Mouse (Mus musculus) embryonic facial prominence, embryonic 11.5 days (tissue): Measurements from ENCODE around the gene Tspan31. TPM values are rescaled to one million over a fixed set of nuclear protein-coding genes. Genes with fewer than 3 reads are reported as not detected.

Source experiments
- ATAC-seq: fragments of 200-750 bp; cut with Nextera tagmentation; replicated peaks from 2 replicates; pipeline ENCODE4 v1.8.0; 2017; ENCODE audit warnings: low read depth; ENCODE audit not compliant: insufficient number of reproducible peaks, low FRiP score, low TSS enrichment
- DNase-seq: peaks from one replicate; pipeline ENCODE4 v3.0.0-alpha.2; 2015; ENCODE audit warnings: low spot score
- H3K27ac ChIP-seq: fragments of 300-500 bp; sonication (generic); replicated peaks from 2 replicates; pipeline ENCODE4 v1.5.1; 2014; ENCODE audit warnings: mild to moderate bottlenecking, low read depth, low read length, control low read depth
- H3K27me3 ChIP-seq: fragments of 300-500 bp; sonication (generic); 2 replicates; pipeline ENCODE4 v1.6.1; 2014; ENCODE audit warnings: mild to moderate bottlenecking, low read length, moderate library complexity, mixed read lengths; ENCODE audit not compliant: control insufficient read depth, insufficient read depth
- H3K36me3 ChIP-seq: fragments of 300-500 bp; sonication (generic); replicated peaks from 2 replicates; pipeline ENCODE4 v1.6.1; 2014; ENCODE audit warnings: low read depth, mild to moderate bottlenecking, low read length, moderate library complexity, mixed read lengths; ENCODE audit not compliant: control insufficient read depth, insufficient read depth
- H3K4me1 ChIP-seq: fragments of 300-500 bp; sonication (generic); 2 replicates; pipeline ENCODE4 v1.6.1; 2014; ENCODE audit warnings: low read length, mixed read lengths; ENCODE audit not compliant: control insufficient read depth, insufficient read depth
- H3K4me2 ChIP-seq: fragments of 300-500 bp; sonication (generic); 2 replicates; pipeline ENCODE4 v1.6.1; 2014; ENCODE audit warnings: low read depth, mild to moderate bottlenecking, control low read depth, low read length, moderate library complexity
- H3K4me3 ChIP-seq: fragments of 300-500 bp; sonication (generic); 2 replicates; pipeline ENCODE4 v1.5.1; 2014; ENCODE audit warnings: low read depth, low read length, control low read depth
- H3K9ac ChIP-seq: fragments of 300-500 bp; sonication (generic); replicated peaks from 2 replicates; pipeline ENCODE4 v1.6.1; 2014; ENCODE audit warnings: mild to moderate bottlenecking, control low read depth, low read length
- H3K9me3 ChIP-seq: fragments of 300-500 bp; sonication (generic); replicated peaks from 2 replicates; pipeline ENCODE4 v1.6.1; 2016; ENCODE audit warnings: mild to moderate bottlenecking, low read length, inconsistent platforms, mixed read lengths; ENCODE audit not compliant: control insufficient read depth
- WGBS: fragments of 180-500 bp; shearing (Covaris S2); extraction: QIAGEN DNeasy Blood & Tissue Kit; methylation state at CpG from one replicate; pipeline ENCODE4 v1.1.7; 2014; 5-methylcytosine and 5-hydroxymethylcytosine counted together
- polyA plus RNA-seq: library from polyadenylated mRNA; unstranded; fragments of >200 nt; fragmentation: Nextera tagmentation; extraction: Ambion mirVana; gene quantifications from 2 replicates; pipeline ENCODE4 v1.2.1, GENCODE M21; 2014

Gene Tspan31
- polyA plus RNA-seq, 1 experiment from 2014 or later = 83.4 TPM

DNA sequence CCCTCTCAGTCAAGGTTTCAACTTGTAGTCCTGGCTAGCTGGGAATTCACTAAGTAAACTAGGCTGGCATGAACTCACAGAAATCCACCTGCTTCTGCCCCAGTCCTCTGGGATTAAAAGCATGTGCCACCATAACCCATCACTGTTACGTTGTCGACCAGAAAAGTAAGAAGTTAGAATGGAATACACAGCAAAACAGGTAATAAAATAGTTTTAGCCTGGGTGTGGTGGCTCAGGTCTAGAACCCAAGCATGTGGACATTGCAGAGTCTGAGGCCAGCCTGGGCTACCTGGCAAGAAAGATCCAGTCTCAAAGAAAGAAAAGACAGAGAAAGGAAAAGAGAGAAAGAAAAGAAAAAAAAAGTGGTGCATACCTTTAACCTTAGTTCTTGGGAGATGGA is 8.6 kb downstream of the Tspan31 start:
- 67% methylated on average over 2 of the region's 2 CpGs for WGBS
- no peak overlapping the region for H3K4me2 ChIP-seq
- no peak overlapping the region for H3K4me3 ChIP-seq
- no peak for DNase-seq
- H3K27ac ChIP-seq = no peak overlapping the region
- H3K9me3 ChIP-seq = no peaks in the 10 kb centered on the region
- no peak overlapping the region for H3K9ac ChIP-seq
- peaks cover 16% of the 10 kb centered on the region for H3K36me3 ChIP-seq
- ATAC-seq = no peak
- H3K27me3 ChIP-seq = peaks cover 12% of the 10 kb centered on the region
- H3K4me1 ChIP-seq = peaks cover 2% of the 10 kb centered on the region; the same call in 1 of the 2 replicates

- Histone ChIP-seq H3K4me3 (no peak overlapping the region), H3K27ac (no peak overlapping the region)
Measured at GRCm38 (mm10) chr10:127061085-127061484, 9.0 kb downstream of the Tspan31 start.

GRCm38 (mm10) chr10:127059968-127060916 is 9.8 kb downstream of the Tspan31 start, which contains the start of gene March9:
Gene March9, minus strand, starts transcription at chr10:127060184.
- H3K4me1 ChIP-seq = 0 out of 2 replicates have a peak, but pooled peaks cover 2% of the 10 kb centered on the region

More at GRCm38 (mm10) chr10:127061085-127061484, 9.0 kb downstream of the Tspan31 start:
- 36% methylated on average over 5 of the region's 5 CpGs for WGBS
- peaks cover 13% of the 10 kb centered on the region for H3K36me3 ChIP-seq
- H3K9me3 ChIP-seq = no peaks in the 10 kb centered on the region
- ATAC-seq (no peak), DNase-seq (no peak)
- H3K4me2 ChIP-seq = no peak overlapping the region
- 0 out of 2 replicates have a peak, but pooled peaks cover 2% of the 10 kb centered on the region for H3K4me1 ChIP-seq
- H3K27me3 ChIP-seq = peaks cover 12% of the 10 kb centered on the region
- H3K9ac ChIP-seq = no peak overlapping the region

GRCm38 (mm10) chr10:127059174-127059967 is 10.7 kb downstream of the Tspan31 start:
- H3K9ac ChIP-seq = peak overlapping the region; percentile 84
- ATAC-seq (0 out of 2 replicates have a peak, but pooled peaks have one; percentile 1), DNase-seq (peak; percentile 34)
- H3K27ac ChIP-seq = peak overlapping the region; percentile 56; the same call in 1 of the 2 replicates
- 0 out of 2 replicates have a peak, but pooled peaks cover 2% of the 10 kb centered on the region for H3K4me1 ChIP-seq
- peak overlapping the region; percentile 85 for H3K4me3 ChIP-seq
- no peaks in the 10 kb centered on the region for H3K9me3 ChIP-seq
- peak overlapping the region; percentile 98 for H3K4me2 ChIP-seq
- under 1% methylated on average over 42 of the region's 92 CpGs for WGBS
- peaks cover 4% of the 10 kb centered on the region for H3K36me3 ChIP-seq
- H3K27me3 ChIP-seq = peaks cover 12% of the 10 kb centered on the region

More at GRCm38 (mm10) chr10:127059968-127060916, 9.8 kb downstream of the Tspan31 start, which contains the start of gene March9:
- no peaks in the 10 kb centered on the region for H3K9me3 ChIP-seq
- peak within 1 kb of the TSS; percentile 85 for H3K4me3 ChIP-seq
- H3K27ac ChIP-seq = peak within 1 kb of the TSS; percentile 56; the same call in 1 of the 2 replicates
- 1% methylated on average over 67 of the region's 72 CpGs for WGBS
- peak; percentile 81 for DNase-seq
- peak within 1 kb of the TSS; percentile 98 for H3K4me2 ChIP-seq
- ATAC-seq = peak; percentile 3; the same call in 1 of the 2 replicates
- H3K27me3 ChIP-seq = peaks cover 12% of the 10 kb centered on the region
- peaks cover 8% of the 10 kb centered on the region for H3K36me3 ChIP-seq
- H3K9ac ChIP-seq = peak within 1 kb of the TSS; percentile 84

DNA sequence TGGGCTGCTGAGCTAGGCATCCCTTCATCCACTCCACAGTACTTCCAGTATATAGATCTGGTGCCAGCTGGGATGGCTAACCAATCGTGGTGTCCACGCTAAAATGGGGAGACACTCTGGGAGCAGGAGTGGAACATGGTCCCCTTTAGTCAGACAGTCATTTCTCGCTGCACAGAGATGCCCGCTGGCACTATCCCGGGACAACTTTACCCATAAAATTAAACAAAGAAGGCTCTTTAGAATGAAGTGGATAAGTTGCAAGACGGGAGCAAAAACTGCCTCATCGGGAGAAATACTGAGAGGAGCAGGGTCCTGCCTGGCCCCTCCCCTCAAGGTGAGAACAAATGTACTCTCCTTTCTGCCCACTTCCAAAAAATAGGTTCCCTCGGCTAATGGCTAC is 11.4 kb downstream of the Tspan31 start:
- Histone ChIP-seq H3K4me2 (peak overlapping the region; percentile 98), H3K4me3 (peak overlapping the region; percentile 85), H3K27ac (no peak overlapping the region), H3K9ac (peak overlapping the region; percentile 4; the same call in 1 of the 2 replicates), H3K27me3 (peaks cover 12% of the 10 kb centered on the region), H3K4me1 (0 out of 2 replicates have a peak, but pooled peaks cover 2% of the 10 kb centered on the region), H3K9me3 (no peaks in the 10 kb centered on the region), H3K36me3 (peaks cover 4% of the 10 kb centered on the region)
- no peak for ATAC-seq
- DNase-seq = no peak
- 14% methylated on average over 8 of the region's 8 CpGs for WGBS

DNA sequence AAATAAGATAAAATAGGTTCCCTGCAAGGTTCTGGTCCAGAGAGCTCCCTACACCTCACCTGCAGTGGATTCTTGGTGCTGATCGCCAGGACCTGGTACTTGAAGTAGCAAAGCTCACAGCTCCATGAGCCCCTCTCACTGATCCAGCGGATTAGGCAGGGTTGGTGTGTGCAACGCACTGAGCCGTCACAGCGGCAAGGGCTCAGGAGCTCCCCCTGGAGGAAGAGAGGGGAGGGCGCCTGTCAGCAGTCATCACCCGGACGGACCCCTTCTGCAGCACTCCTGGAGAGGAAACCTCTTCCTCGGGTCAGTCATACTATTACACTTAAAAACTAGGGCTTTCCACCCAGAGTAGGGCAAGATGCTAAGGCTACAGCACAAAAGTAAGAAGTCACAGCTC is 11.9 kb downstream of the Tspan31 start:
- H3K9me3 ChIP-seq = no peaks in the 10 kb centered on the region
- H3K4me3 ChIP-seq = peak overlapping the region; percentile 85
- peaks cover 4% of the 10 kb centered on the region for H3K36me3 ChIP-seq
- WGBS = 1% methylated on average over 9 of the region's 9 CpGs
- ATAC-seq = 0 out of 2 replicates have a peak, but pooled peaks have one; percentile 24
- H3K4me1 ChIP-seq = 0 out of 2 replicates have a peak, but pooled peaks cover 2% of the 10 kb centered on the region
- no peak overlapping the region for H3K27ac ChIP-seq
- H3K4me2 ChIP-seq = peak overlapping the region; percentile 98
- H3K9ac ChIP-seq = 0 out of 2 replicates have a peak overlapping the region, but pooled peaks have one; percentile 4
- peak; percentile 90 for DNase-seq
- peaks cover 12% of the 10 kb centered on the region for H3K27me3 ChIP-seq

DNA sequence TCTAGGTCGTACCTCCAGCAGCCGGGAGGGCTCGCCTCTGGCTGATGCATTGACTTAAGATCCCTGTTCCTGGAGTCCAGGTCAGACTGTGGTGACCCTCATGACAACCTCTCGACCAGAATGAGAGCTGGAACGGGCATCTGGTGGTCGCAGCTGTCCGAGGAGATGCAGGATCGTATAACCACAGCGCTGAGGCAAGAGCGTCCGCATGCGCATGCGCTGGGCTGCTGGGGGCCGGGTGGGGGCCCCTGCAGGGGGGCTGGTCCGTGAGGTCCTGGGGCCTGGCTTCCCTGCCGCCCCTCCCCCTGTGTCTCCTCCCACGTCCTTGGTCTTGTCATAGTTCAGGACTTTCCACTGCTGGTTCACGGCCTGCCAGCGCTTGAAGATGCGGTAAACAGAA is 13.6 kb downstream of the Tspan31 start:
- H3K9ac ChIP-seq = no peak overlapping the region
- 82% methylated on average over 20 of the region's 20 CpGs for WGBS

More for the DNA sequence above, 13.6 kb downstream of the Tspan31 start:
- no peak for DNase-seq
- no peak overlapping the region for H3K4me2 ChIP-seq
- H3K9me3 ChIP-seq = no peaks in the 10 kb centered on the region
- peaks cover 4% of the 10 kb centered on the region for H3K36me3 ChIP-seq
- peaks cover 12% of the 10 kb centered on the region for H3K27me3 ChIP-seq
- H3K27ac ChIP-seq = no peak overlapping the region
- H3K4me3 ChIP-seq = no peak overlapping the region
- no peak for ATAC-seq
- H3K4me1 ChIP-seq = 0 out of 2 replicates have a peak, but pooled peaks cover 2% of the 10 kb centered on the region
